Mouse (Mus musculus) lung, postnatal 14 days (tissue): ENCODE data around the gene Mgat4e.

ENCODE experiments used
- DNase-seq: peaks from one replicate; pipeline ENCODE4 v3.0.0; 2021

Mgat4e gene

GRCm38 (mm10) chr1:134549632-134550132 is at the start of gene Mgat4e:
Gene Mgat4e, minus strand, starts transcription at chr1:134549682.
- no peak for DNase-seq

GRCm38 (mm10) chr1:134597339-134598054 is 48.0 kb upstream of the Mgat4e start:
- no peak for DNase-seq

- DNase-seq = no peak
These were observed 42.3 kb upstream of the Mgat4e start for GRCm38 (mm10) chr1:134591773-134592172.

GRCm38 (mm10) chr1:134589676-134590075 is 40.2 kb upstream of the Mgat4e start:
- no peak for DNase-seq

- DNase-seq = no peak
These were observed 34.1 kb upstream of the Mgat4e start for GRCm38 (mm10) chr1:134583560-134583959.

- DNase-seq = no peak
These were observed 31.3 kb upstream of the Mgat4e start for GRCm38 (mm10) chr1:134580796-134581195.

- DNase-seq = no peak
These were observed 28.1 kb upstream of the Mgat4e start for GRCm38 (mm10) chr1:134577384-134578120.

- DNase-seq = no peak
These were observed 24.4 kb upstream of the Mgat4e start for GRCm38 (mm10) chr1:134573932-134574315.

- no peak for DNase-seq
These were observed 23.9 kb upstream of the Mgat4e start for GRCm38 (mm10) chr1:134573300-134573931.

GRCm38 (mm10) chr1:134570631-134571030 is 21.1 kb upstream of the Mgat4e start:
- DNase-seq = no peak

GRCm38 (mm10) chr1:134570171-134570570 is 20.7 kb upstream of the Mgat4e start:
- no peak for DNase-seq

GRCm38 (mm10) chr1:134567511-134567910 is 18.0 kb upstream of the Mgat4e start:
- no peak for DNase-seq

GRCm38 (mm10) chr1:134563726-134564125 is 14.2 kb upstream of the Mgat4e start:
- no peak for DNase-seq

GRCm38 (mm10) chr1:134562457-134562856 is 13.0 kb upstream of the Mgat4e start:
- no peak for DNase-seq

- DNase-seq = no peak
These were observed 12.3 kb upstream of the Mgat4e start for GRCm38 (mm10) chr1:134561770-134562143.

- DNase-seq = peak; percentile 21
These were observed 11.6 kb upstream of the Mgat4e start for GRCm38 (mm10) chr1:134560801-134561769.

- DNase-seq = peak; percentile 44
These were observed 10.9 kb upstream of the Mgat4e start for GRCm38 (mm10) chr1:134560396-134560795.

- peak; percentile 93 for DNase-seq
These were observed 10.5 kb upstream of the Mgat4e start, which contains the start of gene Kdm5b for GRCm38 (mm10) chr1:134559976-134560375. Gene Kdm5b, plus strand, starts transcription at chr1:134560171.

GRCm38 (mm10) chr1:134559226-134559625 is 9.7 kb upstream of the Mgat4e start:
- no peak for DNase-seq

GRCm38 (mm10) chr1:134558511-134558910 is 9.0 kb upstream of the Mgat4e start:
- no peak for DNase-seq

- DNase-seq = peak; percentile 95
These were observed 7.3 kb upstream of the Mgat4e start for GRCm38 (mm10) chr1:134556671-134557218.
